Mouse (Mus musculus): ENCODE results near the gene Nenf. TPM values are rescaled to one million over a fixed set of nuclear protein-coding genes. Genes with fewer than 3 reads are reported as not detected.

Gene Nenf
- 31.2 and 50.1 TPM in 2 replicates for total RNA-seq (2012; rRNA removed)

- no peaks in the 10 kb centered on the region for H3K36me3 ChIP-seq (ENCODE audit: control insufficient read depth, insufficient read depth, low read length, poor library complexity, severe bottlenecking)
- H3K9ac ChIP-seq (ENCODE audit: insufficient read depth, low read depth, low read length, poor library complexity, severe bottlenecking): peak within 1 kb of the TSS; percentile 75
- DNase-seq (ENCODE audit: low read depth, low spot score): no peak
- TF ChIP-seq ZC3H11A (IDR thresholded peaks at IDR 0.05; ENCODE audit: borderline replicate concordance, low read depth, low read length) (no peak), CHD2 (IDR thresholded peaks at IDR 0.05; ENCODE audit: low read depth, low read length) (no peak), HCFC1 (IDR thresholded peaks at IDR 0.05; ENCODE audit: borderline replicate concordance, insufficient read depth, low read length) (no peak; the same call in 1 of the 2 replicates)
- peak within 1 kb of the TSS; percentile 74 to 75 for H3K4me3 ChIP-seq (ENCODE audit: insufficient read depth in 1 of 2, low read depth in 1 of 2, low read length in 2 of 2, poor library complexity in 1 of 2, severe bottlenecking in 1 of 2)
- no peaks in the 10 kb centered on the region for H3K4me1 ChIP-seq (ENCODE audit: control insufficient read depth in 2 of 2, insufficient read depth in 2 of 2, low read length in 2 of 2, poor library complexity in 1 of 2)
- H3K9me3 ChIP-seq (ENCODE audit: control insufficient read depth, insufficient read depth, low read depth, low read length): no peaks in the 10 kb centered on the region
- H3K27ac ChIP-seq (ENCODE audit: insufficient read depth, low read depth, low read length, poor library complexity, severe bottlenecking): no peak within 1 kb of the TSS
- in situ Hi-C loops (cut with MboI; ENCODE audit: low sequenced_read_pairs in 2 of 2, unreplicated experiment in 2 of 2): no loop called here
These were observed at the start of gene Nenf for GRCm38 (mm10) chr1:191317591-191318196. Nenf (minus strand) TSS chr1:191318194.

- no peaks in the 10 kb centered on the region for H3K9me3 ChIP-seq (ENCODE audit: control insufficient read depth, insufficient read depth, low read depth, low read length)
- DNase-seq (ENCODE audit: low read depth, low spot score): peak; percentile 51
- in situ Hi-C loops (cut with MboI; ENCODE audit: low sequenced_read_pairs in 2 of 2, unreplicated experiment in 2 of 2): loop anchor here (25.0 kb wide), 2 partner anchors 173 to 448 kb away; partner anchors contain the start of gene Nek2 (in 1 of the 2)
- H3K4me3 ChIP-seq (ENCODE audit: insufficient read depth in 1 of 2, low read depth in 1 of 2, low read length in 2 of 2, poor library complexity in 1 of 2, severe bottlenecking in 1 of 2): no peak overlapping the region
- H3K27ac ChIP-seq (ENCODE audit: insufficient read depth, low read depth, low read length, poor library complexity, severe bottlenecking): no peak overlapping the region
- H3K36me3 ChIP-seq (ENCODE audit: control insufficient read depth, insufficient read depth, low read length, poor library complexity, severe bottlenecking): peaks cover 10% of the 10 kb centered on the region
- TF ChIP-seq HCFC1 (IDR thresholded peaks at IDR 0.05; ENCODE audit: borderline replicate concordance, insufficient read depth, low read length) (no peak), MAFK (IDR thresholded peaks at IDR 0.05; ENCODE audit: insufficient read depth, low read depth, low read length) (no peak), CHD2 (IDR thresholded peaks at IDR 0.05; ENCODE audit: low read depth, low read length) (no peak), ZC3H11A (IDR thresholded peaks at IDR 0.05; ENCODE audit: borderline replicate concordance, low read depth, low read length) (peak; percentile 15; the same call in 1 of the 2 replicates), ZNF384 (IDR thresholded peaks at IDR 0.05; ENCODE audit: low read depth, low read length) (no peak)
- H3K4me1 ChIP-seq (ENCODE audit: control insufficient read depth in 2 of 2, insufficient read depth in 2 of 2, low read length in 2 of 2, poor library complexity in 1 of 2): no peaks in the 10 kb centered on the region
- H3K9ac ChIP-seq (ENCODE audit: insufficient read depth, low read depth, low read length, poor library complexity, severe bottlenecking): no peak overlapping the region
These were observed 46.5 kb upstream of the Nenf start for GRCm38 (mm10) chr1:191364477-191364876.

GRCm38 (mm10) chr1:191362412-191362811 lies 44.4 kb upstream of the Nenf start:
- no peaks in the 10 kb centered on the region for H3K4me1 ChIP-seq (ENCODE audit: control insufficient read depth in 2 of 2, insufficient read depth in 2 of 2, low read length in 2 of 2, poor library complexity in 1 of 2)
- H3K9ac ChIP-seq (ENCODE audit: insufficient read depth, low read depth, low read length, poor library complexity, severe bottlenecking): no peak overlapping the region
- DNase-seq (ENCODE audit: low read depth, low spot score): no peak
- H3K9me3 ChIP-seq (ENCODE audit: control insufficient read depth, insufficient read depth, low read depth, low read length): no peaks in the 10 kb centered on the region
- no peak overlapping the region for H3K4me3 ChIP-seq (ENCODE audit: insufficient read depth in 1 of 2, low read depth in 1 of 2, low read length in 2 of 2, poor library complexity in 1 of 2, severe bottlenecking in 1 of 2)
- in situ Hi-C loops (cut with MboI; ENCODE audit: low sequenced_read_pairs in 2 of 2, unreplicated experiment in 2 of 2): loop anchor here (25.0 kb wide), 2 partner anchors 175 to 450 kb away; partner anchors contain the start of gene Nek2 (in 1 of the 2)
- TF ChIP-seq HCFC1 (IDR thresholded peaks at IDR 0.05; ENCODE audit: borderline replicate concordance, insufficient read depth, low read length): no peak
- TF ChIP-seq MAFK (IDR thresholded peaks at IDR 0.05; ENCODE audit: insufficient read depth, low read depth, low read length): no peak
- TF ChIP-seq CHD2 (IDR thresholded peaks at IDR 0.05; ENCODE audit: low read depth, low read length): no peak
- TF ChIP-seq ZC3H11A (IDR thresholded peaks at IDR 0.05; ENCODE audit: borderline replicate concordance, low read depth, low read length): no peak
- TF ChIP-seq ZNF384 (IDR thresholded peaks at IDR 0.05; ENCODE audit: low read depth, low read length): no peak
- peaks cover 12% of the 10 kb centered on the region for H3K36me3 ChIP-seq (ENCODE audit: control insufficient read depth, insufficient read depth, low read length, poor library complexity, severe bottlenecking)
- no peak overlapping the region for H3K27ac ChIP-seq (ENCODE audit: insufficient read depth, low read depth, low read length, poor library complexity, severe bottlenecking)

GRCm38 (mm10) chr1:191359478-191359877 lies 41.5 kb upstream of the Nenf start:
- peaks cover 23% of the 10 kb centered on the region for H3K36me3 ChIP-seq (ENCODE audit: control insufficient read depth, insufficient read depth, low read length, poor library complexity, severe bottlenecking)
- no peak for DNase-seq (ENCODE audit: low read depth, low spot score)
- TF ChIP-seq ZNF384 (IDR thresholded peaks at IDR 0.05; ENCODE audit: low read depth, low read length) (no peak), MAFK (IDR thresholded peaks at IDR 0.05; ENCODE audit: insufficient read depth, low read depth, low read length) (no peak), ZC3H11A (IDR thresholded peaks at IDR 0.05; ENCODE audit: borderline replicate concordance, low read depth, low read length) (no peak), HCFC1 (IDR thresholded peaks at IDR 0.05; ENCODE audit: borderline replicate concordance, insufficient read depth, low read length) (no peak), CHD2 (IDR thresholded peaks at IDR 0.05; ENCODE audit: low read depth, low read length) (no peak)
- no peak overlapping the region for H3K27ac ChIP-seq (ENCODE audit: insufficient read depth, low read depth, low read length, poor library complexity, severe bottlenecking)
- H3K4me1 ChIP-seq (ENCODE audit: control insufficient read depth in 2 of 2, insufficient read depth in 2 of 2, low read length in 2 of 2, poor library complexity in 1 of 2): no peaks in the 10 kb centered on the region
- no peak overlapping the region for H3K4me3 ChIP-seq (ENCODE audit: insufficient read depth in 1 of 2, low read depth in 1 of 2, low read length in 2 of 2, poor library complexity in 1 of 2, severe bottlenecking in 1 of 2)
- no peaks in the 10 kb centered on the region for H3K9me3 ChIP-seq (ENCODE audit: control insufficient read depth, insufficient read depth, low read depth, low read length)
- in situ Hi-C loops (cut with MboI; ENCODE audit: low sequenced_read_pairs in 2 of 2, unreplicated experiment in 2 of 2): loop anchor here (25.0 kb wide), 2 partner anchors 178 to 453 kb away; partner anchors contain the start of gene Nek2 (in 1 of the 2)
- H3K9ac ChIP-seq (ENCODE audit: insufficient read depth, low read depth, low read length, poor library complexity, severe bottlenecking): no peak overlapping the region

Data from ES-E14 (cell line).